Mouse (Mus musculus) forebrain, postnatal 0 days (tissue): ENCODE measurements around the gene Ryr2. TPM values are rescaled to one million over a fixed set of nuclear protein-coding genes. Genes with fewer than 3 reads are reported as not detected.
A peak's percentile ranks its signal among the peaks of the same experiment; 100 is the strongest.

Experiments
- ATAC-seq: fragments of 200-750 bp; cut with Nextera tagmentation; 2 replicates; pipeline ENCODE4 v1.8.0; 2017; ENCODE audit warnings: mild to moderate bottlenecking, moderate library complexity
- DNase-seq: peaks from one replicate; pipeline ENCODE4 v3.0.0-alpha.2; 2015
- H3K27ac ChIP-seq: fragments of 300-500 bp; sonication (generic); 2 replicates; pipeline ENCODE4 v1.5.1; 2014; ENCODE audit warnings: low read depth, mild to moderate bottlenecking, antibody characterized with exemption, low read length, moderate library complexity, mixed read lengths
- H3K27me3 ChIP-seq: fragments of 300-500 bp; sonication (generic); 2 replicates; pipeline ENCODE4 v1.6.1; 2014; ENCODE audit warnings: mild to moderate bottlenecking, low read length, mixed read lengths; ENCODE audit not compliant: insufficient read depth
- H3K36me3 ChIP-seq: fragments of 300-500 bp; sonication (generic); 2 replicates; pipeline ENCODE4 v1.6.1; 2014; ENCODE audit warnings: mild to moderate bottlenecking, moderate library complexity; ENCODE audit not compliant: insufficient read depth
- H3K4me1 ChIP-seq: fragments of 300-500 bp; sonication (generic); 2 replicates; pipeline ENCODE4 v1.6.1; 2014; ENCODE audit warnings: antibody characterized with exemption; ENCODE audit not compliant: insufficient read depth
- H3K4me2 ChIP-seq: fragments of 300-500 bp; sonication (generic); 2 replicates; pipeline ENCODE4 v1.6.1; 2014; ENCODE audit warnings: low read depth, mild to moderate bottlenecking, moderate library complexity
- H3K4me3 ChIP-seq: fragments of 300-500 bp; sonication (generic); 2 replicates; pipeline ENCODE4 v1.5.1; 2014; ENCODE audit warnings: low read depth, low read length, mixed read lengths
- H3K9ac ChIP-seq: fragments of 300-500 bp; sonication (generic); 2 replicates; pipeline ENCODE4 v1.6.1; 2014; ENCODE audit warnings: mild to moderate bottlenecking
- H3K9me3 ChIP-seq: fragments of 300-500 bp; sonication (generic); 2 replicates; pipeline ENCODE4 v1.6.1; 2016; ENCODE audit warnings: low read length
- CTCF ChIP-seq: sonication (generic); IDR thresholded peaks from 2 replicates; pipeline ENCODE4 v1.5.1; 2016; ENCODE audit warnings: antibody characterized with exemption, control low read depth, low read depth
- WGBS: fragments of 180-500 bp; shearing (Covaris S2); extraction: QIAGEN DNeasy Blood & Tissue Kit; methylation state at CpG from one replicate; pipeline ENCODE4 v1.1.7; 2014; 5-methylcytosine and 5-hydroxymethylcytosine counted together
- polyA plus RNA-seq: library from polyadenylated mRNA; unstranded; fragments of >200 nt; fragmentation: Nextera tagmentation; extraction: Ambion mirVana; gene quantifications from 2 replicates; pipeline ENCODE4 v1.2.1, GENCODE M21; 2015
- total RNA-seq: library from RNA; depleted of rRNA; stranded (reverse); fragments of >200 nt; gene quantifications from 2 replicates; pipeline ENCODE4 v1.2.3, GENCODE M21; 2014

Ryr2 gene
- total and polyA plus RNA-seq, 2 experiments from 2014 or later: 2.1 to 22.8 TPM

DNA sequence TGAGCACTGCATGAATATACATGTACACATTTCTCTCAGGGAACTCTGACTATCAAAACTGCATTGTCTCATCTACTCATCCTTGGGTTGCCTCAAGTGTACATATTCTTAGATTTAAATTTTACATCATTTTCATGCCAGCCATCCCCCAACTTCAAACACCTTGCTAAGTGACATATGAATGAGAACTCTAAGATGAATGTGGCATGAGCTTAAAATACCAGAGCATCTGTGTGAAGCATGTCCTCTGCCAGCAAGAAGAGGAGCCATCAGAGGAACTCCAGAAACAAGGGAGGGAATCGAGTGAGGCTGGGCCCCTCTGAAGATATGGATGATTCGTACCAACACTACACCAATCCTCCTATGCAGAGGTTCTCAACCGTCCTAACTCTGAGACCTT lies 222.6 kb downstream of the Ryr2 start:
- H3K27me3 ChIP-seq: no peaks in the 10 kb centered on the region
- no peak for DNase-seq
- no peaks in the 10 kb centered on the region for H3K4me1 ChIP-seq
- no peak overlapping the region for H3K27ac ChIP-seq
- WGBS: 78% methylated on average over 3 of the region's 3 CpGs
- H3K4me2 ChIP-seq: no peak overlapping the region
- no peaks in the 10 kb centered on the region for H3K36me3 ChIP-seq
- ATAC-seq: peak; percentile 54
- no peak for TF ChIP-seq CTCF
- no peaks in the 10 kb centered on the region for H3K9me3 ChIP-seq
- H3K4me3 ChIP-seq: no peak overlapping the region
- no peak overlapping the region for H3K9ac ChIP-seq

GRCm38 (mm10) chr13:11882359-11882758 lies 224.4 kb downstream of the Ryr2 start:
- no peak for TF ChIP-seq CTCF
- Histone ChIP-seq H3K27ac (no peak overlapping the region), H3K27me3 (no peaks in the 10 kb centered on the region), H3K9ac (no peak overlapping the region), H3K4me1 (no peaks in the 10 kb centered on the region), H3K36me3 (no peaks in the 10 kb centered on the region), H3K9me3 (no peaks in the 10 kb centered on the region), H3K4me2 (no peak overlapping the region), H3K4me3 (no peak overlapping the region)
- ATAC-seq (no peak), DNase-seq (no peak)
- 92% methylated on average over 4 of the region's 4 CpGs for WGBS

GRCm38 (mm10) chr13:11880503-11881227 lies 226.1 kb downstream of the Ryr2 start:
- TF ChIP-seq CTCF: no peak
- ATAC-seq (no peak), DNase-seq (no peak)
- Histone ChIP-seq H3K4me2 (no peak overlapping the region), H3K27me3 (no peaks in the 10 kb centered on the region), H3K27ac (no peak overlapping the region), H3K9ac (no peak overlapping the region), H3K9me3 (no peaks in the 10 kb centered on the region), H3K4me1 (no peaks in the 10 kb centered on the region), H3K36me3 (no peaks in the 10 kb centered on the region), H3K4me3 (no peak overlapping the region)
- WGBS: 58% methylated on average over 10 of the region's 10 CpGs

- TF ChIP-seq CTCF: no peak
- no peaks in the 10 kb centered on the region for H3K4me1 ChIP-seq
- no peak overlapping the region for H3K9ac ChIP-seq
- no peak overlapping the region for H3K27ac ChIP-seq
- DNase-seq (no peak), ATAC-seq (no peak)
- no peaks in the 10 kb centered on the region for H3K27me3 ChIP-seq
- H3K4me2 ChIP-seq: no peak overlapping the region
- no peaks in the 10 kb centered on the region for H3K9me3 ChIP-seq
- no peak overlapping the region for H3K4me3 ChIP-seq
- H3K36me3 ChIP-seq: no peaks in the 10 kb centered on the region
- WGBS: 51% methylated on average over 3 of the region's 3 CpGs
These were observed 227.7 kb downstream of the Ryr2 start for GRCm38 (mm10) chr13:11879037-11879436.

DNA sequence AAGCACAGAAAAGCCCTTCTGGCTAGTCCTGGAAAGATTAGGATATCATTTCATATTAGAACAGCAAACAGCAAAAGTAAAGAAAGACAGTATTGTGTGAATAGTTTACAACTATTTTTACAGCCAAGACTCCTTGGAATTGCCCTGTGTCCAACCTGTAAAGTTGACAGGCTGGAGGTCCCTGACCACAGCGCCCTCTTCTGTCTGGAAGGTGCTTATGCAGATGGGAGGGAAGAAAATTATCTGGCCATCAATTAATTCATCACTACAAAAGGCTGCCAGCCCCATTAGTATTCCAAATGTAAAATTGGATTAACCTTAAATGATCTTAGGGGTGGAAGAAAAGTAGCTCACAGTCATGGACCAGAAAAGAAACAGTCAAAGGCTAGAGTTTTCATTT lies 231.9 kb downstream of the Ryr2 start:
- H3K36me3 ChIP-seq: no peaks in the 10 kb centered on the region
- H3K4me3 ChIP-seq: no peak overlapping the region
- no peaks in the 10 kb centered on the region for H3K27me3 ChIP-seq
- no peaks in the 10 kb centered on the region for H3K9me3 ChIP-seq
- H3K27ac ChIP-seq: no peak overlapping the region
- no peak overlapping the region for H3K9ac ChIP-seq
- WGBS: 3% methylated on average over 1 of the region's 1 CpGs
- H3K4me1 ChIP-seq: no peaks in the 10 kb centered on the region
- DNase-seq (no peak), ATAC-seq (no peak)
- peak; percentile 43 for TF ChIP-seq CTCF
- no peak overlapping the region for H3K4me2 ChIP-seq

GRCm38 (mm10) chr13:11869971-11870370 lies 236.8 kb downstream of the Ryr2 start:
- no peaks in the 10 kb centered on the region for H3K27me3 ChIP-seq
- WGBS: 85% methylated on average over 1 of the region's 1 CpGs
- no peak overlapping the region for H3K27ac ChIP-seq
- DNase-seq (no peak), ATAC-seq (no peak)
- no peaks in the 10 kb centered on the region for H3K36me3 ChIP-seq
- no peak overlapping the region for H3K4me3 ChIP-seq
- TF ChIP-seq CTCF: no peak
- H3K4me2 ChIP-seq: no peak overlapping the region
- no peaks in the 10 kb centered on the region for H3K9me3 ChIP-seq
- H3K4me1 ChIP-seq: no peaks in the 10 kb centered on the region
- no peak overlapping the region for H3K9ac ChIP-seq

- no peak overlapping the region for H3K4me3 ChIP-seq
- H3K9ac ChIP-seq: no peak overlapping the region
- WGBS: 83% methylated on average over 2 of the region's 2 CpGs
- H3K27ac ChIP-seq: no peak overlapping the region
- H3K9me3 ChIP-seq: no peaks in the 10 kb centered on the region
- ATAC-seq (no peak), DNase-seq (no peak)
- no peaks in the 10 kb centered on the region for H3K27me3 ChIP-seq
- H3K36me3 ChIP-seq: no peaks in the 10 kb centered on the region
- no peaks in the 10 kb centered on the region for H3K4me1 ChIP-seq
- H3K4me2 ChIP-seq: no peak overlapping the region
- no peak for TF ChIP-seq CTCF
These were observed 237.3 kb downstream of the Ryr2 start for GRCm38 (mm10) chr13:11869486-11869885.
